Mouse (Mus musculus): Measurements from ENCODE around the gene Gnas. TPM values are rescaled to one million over a fixed set of nuclear protein-coding genes. Genes with fewer than 3 reads are reported as not detected.
"Not testable (repeated sequence)": the region's sequence is repeated elsewhere in the genome, so short reads cannot be mapped to it uniquely, and the experiment has no call there.

Gene Gnas
- total RNA-seq, 2 experiments from 2014 or later: 1,824 to 1,870 TPM

GRCm38 (mm10) chr2:174346999-174347668, 63.0 kb downstream of the Gnas start:
- not testable (repeated sequence) for DNase-seq (ENCODE audit: low spot score in 2 of 2)

- no peak for DNase-seq (ENCODE audit: low spot score in 2 of 2)
These were observed 74.4 kb downstream of the Gnas start for GRCm38 (mm10) chr2:174358516-174358915.

GRCm38 (mm10) chr2:174359656-174360055, 75.5 kb downstream of the Gnas start:
- no peak for DNase-seq (ENCODE audit: low spot score in 2 of 2)

GRCm38 (mm10) chr2:174366571-174366970, 82.5 kb downstream of the Gnas start:
- no peak for DNase-seq (ENCODE audit: low spot score in 2 of 2)

- DNase-seq (ENCODE audit: low spot score in 2 of 2): no peak
These were observed 96.9 kb downstream of the Gnas start for GRCm38 (mm10) chr2:174381021-174381420.

- DNase-seq (ENCODE audit: low spot score in 2 of 2): no peak
These were observed 107.8 kb downstream of the Gnas start for GRCm38 (mm10) chr2:174391936-174392335.

GRCm38 (mm10) chr2:174392554-174392953, 108.4 kb downstream of the Gnas start:
- DNase-seq (ENCODE audit: low spot score in 2 of 2): no peak

GRCm38 (mm10) chr2:174393383-174393782, 109.3 kb downstream of the Gnas start:
- no peak for DNase-seq (ENCODE audit: low spot score in 2 of 2)

Small RNA genes lying within 50 kb of the gene (microRNA-seq; reads per million reads assigned to microRNA genes)
- gene Gm27591 (0 reads per million in 2 experiments), gene Mir296 (3,428 to 6,551 reads per million in 2 experiments), gene Mir298 (17,155 to 32,191 reads per million in 2 experiments)

Other genes with a start within 250 kb of the Gnas start
- 10 to 100 TPM; 40.2 to 42.7 TPM for gene Stx16, start 208.0 kb upstream of the Gnas start, total RNA-seq (2021)
- gene Npepl1, start 174.0 kb upstream of the Gnas start, total RNA-seq (2021): 10 to 100 TPM; 15.3 to 17.9 TPM
- 1 to 10 TPM; 1.3 to 1.9 TPM for gene Gm20721, start 62.4 kb downstream of the Gnas start, total RNA-seq (2021)
- gene Nelfcd, start 131.5 kb downstream of the Gnas start, total RNA-seq (2021): 10 to 100 TPM; 55.0 to 58.2 TPM
- 10 to 100 TPM; 23.2 to 25.9 TPM for gene Ctsz, start 154.7 kb downstream of the Gnas start, total RNA-seq (2021)
- not detected for gene Tubb1, start 166.4 kb downstream of the Gnas start, total RNA-seq (2021)
- gene Atp5e, start 179.8 kb downstream of the Gnas start, total RNA-seq (2021): 100 to 1,000 TPM; 332 to 389 TPM
- gene Prelid3b, start 188.8 kb downstream of the Gnas start, total RNA-seq (2021): 10 to 100 TPM; 43.4 to 48.0 TPM

All from layer of hippocampus, postnatal 10 days (tissue).